Mouse (Mus musculus) brain, embryonic 18.5 days (tissue): ENCODE results near the gene Myod1.

ENCODE experiments used
- DNase-seq: peaks from one replicate; pipeline ENCODE4 v3.0.0-alpha.2; 2012; ENCODE audit warnings: low read depth, low spot score

Myod1 gene

DNA sequence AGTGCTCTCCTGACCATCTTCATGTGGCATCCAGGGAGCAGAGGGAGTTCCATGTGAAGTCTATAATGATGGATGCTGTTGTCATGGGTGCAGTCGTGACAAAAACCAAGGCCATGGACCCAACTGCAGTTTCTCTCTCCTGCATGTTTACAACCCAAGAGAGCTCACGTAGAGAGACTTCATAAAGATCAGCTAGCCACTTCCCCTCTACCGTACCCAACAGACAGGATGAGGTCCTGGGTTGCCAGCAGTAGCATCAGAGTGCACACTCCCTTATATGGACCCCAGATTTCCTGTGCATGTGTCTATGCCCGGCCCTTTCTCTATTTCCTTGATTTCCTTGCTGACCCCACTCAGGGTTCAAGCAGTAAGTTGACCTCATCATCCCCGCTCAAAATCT lies 15.4 kb downstream of the Myod1 start:
- no peak for DNase-seq

DNA sequence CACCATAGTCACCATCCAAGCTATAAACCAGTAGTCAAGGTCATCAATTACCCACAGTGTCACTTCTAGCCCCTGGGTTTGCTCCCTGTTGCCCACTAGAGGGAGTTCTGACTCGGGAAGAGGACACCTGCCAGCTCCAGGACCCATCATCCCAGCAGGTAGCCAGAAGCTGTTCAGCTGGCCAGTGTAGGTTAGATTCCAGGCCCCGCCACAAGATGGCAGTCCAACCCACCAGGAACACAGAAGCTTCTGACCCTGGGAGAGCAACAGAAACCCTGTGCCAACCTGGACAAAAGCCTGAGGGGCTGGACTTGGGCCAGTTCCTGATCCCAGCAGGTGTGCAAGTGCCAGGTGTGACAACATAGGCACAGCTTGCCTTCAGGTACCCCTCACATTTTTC lies 16.8 kb downstream of the Myod1 start:
- DNase-seq = no peak

DNA sequence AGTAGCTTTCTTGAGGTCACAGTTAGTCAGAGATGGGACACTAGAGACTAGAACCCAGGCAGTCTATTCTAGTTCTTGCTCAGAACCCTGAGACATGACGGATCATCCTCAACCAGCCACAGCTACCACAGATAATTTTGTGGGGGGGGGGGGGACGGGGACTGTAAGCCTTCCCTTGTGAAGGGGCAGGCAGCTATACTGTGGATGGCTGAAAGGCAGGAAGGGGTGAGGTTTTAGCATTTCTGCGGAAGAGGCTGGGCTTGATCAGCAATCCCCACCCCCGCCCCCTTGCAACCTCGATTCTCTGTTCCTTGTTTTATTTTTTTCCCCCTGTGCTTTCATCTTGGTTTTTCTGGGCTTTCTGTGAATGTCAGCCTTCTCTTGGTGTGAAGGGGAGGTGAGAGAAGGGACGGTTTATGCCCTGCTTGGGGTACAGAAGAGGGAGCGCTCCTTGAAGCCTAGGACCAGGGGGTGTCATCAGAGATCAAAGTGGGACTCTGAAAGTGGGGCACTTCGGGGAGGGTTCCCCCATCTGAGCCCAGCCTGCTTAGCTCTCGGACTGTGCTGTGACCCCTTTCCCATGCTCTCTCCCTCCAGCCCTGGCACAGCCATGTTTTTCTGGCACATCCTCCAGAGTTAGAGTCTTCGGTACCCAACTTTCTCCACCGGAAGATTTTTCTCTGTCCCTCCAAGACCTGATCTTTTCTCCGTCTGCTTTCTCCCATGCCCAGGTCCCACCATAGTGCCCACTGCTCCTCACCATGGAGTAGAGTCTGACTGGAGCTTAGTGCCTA lies 17.6 kb downstream of the Myod1 start:
- no peak for DNase-seq

DNA sequence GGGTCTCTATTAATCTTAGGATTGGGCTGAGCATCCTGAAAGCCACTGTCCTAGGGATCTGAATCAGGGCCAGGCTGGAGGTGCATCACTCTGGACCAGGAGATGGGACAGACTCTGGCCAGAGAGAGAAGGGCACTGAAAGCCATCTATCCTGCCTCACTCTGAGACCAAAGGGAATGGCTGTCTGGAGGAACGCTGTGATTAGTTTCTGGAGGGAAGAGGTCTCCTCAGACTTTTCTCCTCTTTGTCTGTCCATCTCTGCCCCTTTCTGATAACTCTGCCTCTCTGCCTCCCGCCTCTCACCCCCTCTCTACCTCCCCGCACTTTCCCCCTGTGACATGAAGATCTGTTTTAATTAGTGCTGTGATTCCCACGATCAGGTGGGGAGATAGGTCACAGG lies 18.7 kb downstream of the Myod1 start:
- DNase-seq = no peak

DNA sequence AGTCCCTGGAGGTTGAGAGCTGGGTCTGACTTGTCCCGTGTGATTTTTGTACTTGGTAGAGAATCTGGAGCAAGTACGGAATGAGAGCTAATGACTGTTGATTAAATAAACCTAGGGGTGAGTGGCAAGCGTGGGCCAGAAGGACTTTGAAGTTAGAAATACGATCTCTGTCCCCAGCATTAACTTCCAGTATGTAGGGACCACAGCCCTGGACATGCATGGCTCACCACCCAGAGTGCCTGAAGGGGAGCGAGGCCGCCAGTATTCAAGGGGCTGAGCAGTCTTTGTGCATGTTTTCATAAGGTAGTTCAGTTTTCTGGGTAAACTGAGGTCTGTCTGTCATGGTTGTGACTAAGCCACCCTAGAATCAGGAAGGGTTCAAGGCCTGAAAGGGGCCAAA lies 19.3 kb downstream of the Myod1 start:
- no peak for DNase-seq

DNA sequence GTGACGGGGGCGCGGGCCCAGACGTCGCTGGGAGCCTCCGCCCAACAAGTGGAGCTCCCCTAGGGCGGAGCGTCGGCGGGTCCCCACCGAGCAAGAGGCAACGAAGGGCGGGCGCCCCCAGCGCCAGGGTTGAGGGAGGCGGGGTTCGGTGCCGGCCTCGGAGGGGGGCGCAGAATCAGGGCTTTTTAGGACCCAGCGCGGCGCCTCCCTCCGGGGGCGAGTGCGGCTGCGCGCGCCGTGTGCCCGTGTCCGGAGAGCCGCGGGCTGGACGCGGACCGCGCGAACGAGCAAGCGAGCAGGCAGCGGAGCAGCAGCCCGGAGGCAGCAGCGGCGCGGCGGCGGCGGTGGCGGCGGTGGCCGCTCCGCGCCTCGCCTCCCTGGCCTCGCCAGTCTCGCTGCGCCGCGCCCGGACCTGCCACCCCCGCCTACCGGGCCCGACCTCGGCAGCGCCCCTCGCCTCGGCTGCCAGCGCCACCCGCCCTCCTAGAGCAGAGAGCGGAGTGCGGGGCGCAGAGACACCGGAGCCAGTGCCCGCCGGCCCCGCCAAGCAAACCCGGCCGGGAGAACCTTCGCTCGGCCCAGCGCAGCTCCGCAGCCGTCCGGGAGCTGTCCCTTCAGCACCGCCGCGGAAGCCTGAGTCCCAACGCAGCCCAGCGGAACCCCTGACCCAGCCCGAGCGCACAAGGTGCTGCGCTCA lies 20.1 kb downstream of the Myod1 start, which contains the start of gene Kcnc1:
TSS of gene Kcnc1 (plus strand) at position 267 of the 697 bp plus-strand sequence.
- DNase-seq = no peak

DNA sequence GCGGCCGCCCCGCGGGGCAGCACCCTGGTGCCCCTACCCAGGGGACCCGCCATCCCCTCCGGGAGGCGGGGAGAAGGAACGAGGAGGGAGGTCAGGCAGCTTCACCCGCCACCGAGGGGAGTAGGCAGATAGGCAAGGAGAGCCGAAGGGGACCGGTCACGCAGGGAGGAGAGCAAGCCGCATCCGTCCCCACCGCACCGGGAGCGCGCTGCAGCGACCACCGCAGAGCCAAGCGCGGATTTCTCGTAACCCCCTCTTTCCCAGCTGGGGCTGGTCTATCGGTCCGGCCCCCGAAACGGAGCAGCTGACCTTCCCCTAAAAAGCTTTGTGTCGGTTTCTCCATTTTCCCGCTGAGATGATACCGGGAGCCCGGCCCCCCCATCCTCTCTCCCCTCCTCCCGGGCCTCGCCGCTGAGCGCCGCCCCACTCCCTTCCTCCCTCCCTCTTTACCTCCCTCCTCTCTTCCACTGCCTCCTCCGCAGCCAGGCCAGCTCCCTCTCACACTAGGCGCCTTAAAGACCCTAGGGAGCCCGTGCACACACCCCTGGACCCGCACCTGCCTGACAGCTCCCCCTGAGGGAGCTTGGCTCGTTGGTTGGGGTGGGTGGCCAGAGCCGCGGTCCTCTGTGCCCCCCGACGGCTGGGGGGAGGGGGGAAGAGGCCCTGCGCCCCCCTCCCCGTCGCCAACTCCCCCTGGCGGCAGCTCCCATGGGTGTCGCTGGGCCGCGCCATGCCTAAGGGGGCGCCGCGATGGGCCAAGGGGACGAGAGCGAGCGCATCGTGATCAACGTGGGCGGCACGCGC lies 20.9 kb downstream of the Myod1 start:
- DNase-seq = no peak

DNA sequence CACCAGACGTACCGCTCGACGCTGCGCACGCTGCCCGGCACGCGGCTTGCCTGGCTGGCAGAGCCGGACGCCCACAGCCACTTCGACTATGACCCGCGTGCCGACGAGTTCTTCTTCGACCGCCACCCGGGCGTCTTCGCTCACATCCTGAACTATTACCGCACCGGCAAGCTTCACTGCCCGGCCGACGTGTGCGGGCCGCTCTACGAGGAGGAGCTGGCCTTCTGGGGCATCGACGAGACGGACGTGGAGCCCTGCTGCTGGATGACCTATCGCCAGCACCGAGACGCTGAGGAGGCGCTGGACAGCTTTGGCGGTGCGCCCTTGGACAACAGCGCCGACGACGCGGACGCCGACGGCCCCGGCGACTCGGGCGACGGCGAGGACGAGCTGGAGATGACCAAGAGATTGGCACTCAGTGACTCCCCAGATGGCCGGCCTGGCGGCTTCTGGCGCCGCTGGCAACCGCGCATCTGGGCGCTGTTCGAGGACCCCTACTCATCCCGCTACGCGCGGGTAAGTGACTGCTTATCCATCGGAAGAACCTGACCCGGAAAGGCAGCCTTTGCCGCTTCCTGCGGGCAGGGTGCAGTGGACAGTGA lies 21.6 kb downstream of the Myod1 start:
- DNase-seq = no peak

DNA sequence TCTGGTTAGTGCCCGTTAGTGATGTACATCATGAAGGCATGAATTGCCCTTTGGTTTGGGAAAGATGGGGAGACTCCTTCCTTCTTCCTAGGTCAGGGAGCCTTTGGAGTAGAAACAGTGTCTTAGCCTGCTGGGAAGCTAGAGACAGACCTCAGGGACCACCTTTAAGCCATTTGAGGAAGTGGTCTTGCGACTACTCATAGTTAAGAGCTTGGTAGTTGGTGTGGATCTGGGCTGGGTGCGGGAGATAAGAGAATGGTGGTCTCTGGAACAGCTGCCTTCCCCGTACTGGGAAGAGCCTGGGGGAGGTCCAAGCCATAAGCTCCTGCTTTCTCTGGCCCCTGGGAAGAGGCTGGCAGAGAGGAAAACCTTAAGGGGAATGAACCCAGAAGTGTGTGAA lies 22.3 kb downstream of the Myod1 start:
- no peak for DNase-seq

DNA sequence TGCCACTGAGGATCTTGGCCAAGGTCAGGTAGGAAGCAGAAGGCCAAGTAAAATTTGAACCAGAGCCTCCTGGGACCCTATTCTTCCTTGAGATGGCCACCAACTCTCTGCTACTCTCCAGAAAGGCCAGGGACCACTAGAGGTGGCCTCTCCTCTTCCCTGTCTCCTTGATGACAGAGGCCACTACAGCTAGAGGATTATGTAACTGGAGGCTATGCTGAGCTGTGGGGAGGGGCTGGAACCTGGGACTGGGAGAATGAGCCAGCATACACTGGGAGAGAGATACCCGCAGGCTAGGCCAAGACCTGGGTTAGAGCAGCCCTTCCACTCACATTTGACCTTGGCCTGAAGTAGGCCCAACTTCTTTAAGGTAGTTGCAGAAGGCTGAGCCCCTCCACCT lies 23.4 kb downstream of the Myod1 start:
- DNase-seq = no peak

DNA sequence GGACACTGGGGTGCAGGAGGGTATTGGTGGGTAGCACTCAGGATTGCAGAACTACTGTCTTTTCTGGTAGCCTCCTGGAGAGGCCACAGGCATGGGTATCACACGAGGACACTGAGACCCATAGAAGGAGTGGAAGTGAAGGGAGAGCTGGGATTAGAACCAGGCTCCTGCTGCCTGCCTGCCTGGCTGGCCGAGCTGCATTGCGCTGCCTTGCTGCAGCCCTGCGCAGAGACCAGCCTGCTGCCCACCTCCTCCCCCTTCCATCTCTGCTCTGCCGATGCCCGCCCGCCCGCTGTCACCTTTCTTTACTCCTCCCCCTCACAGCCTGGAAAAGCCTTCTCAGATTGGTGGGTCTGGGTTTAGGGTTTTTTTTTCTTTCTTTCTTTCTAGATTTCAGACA lies 24.1 kb downstream of the Myod1 start:
- DNase-seq = no peak

DNA sequence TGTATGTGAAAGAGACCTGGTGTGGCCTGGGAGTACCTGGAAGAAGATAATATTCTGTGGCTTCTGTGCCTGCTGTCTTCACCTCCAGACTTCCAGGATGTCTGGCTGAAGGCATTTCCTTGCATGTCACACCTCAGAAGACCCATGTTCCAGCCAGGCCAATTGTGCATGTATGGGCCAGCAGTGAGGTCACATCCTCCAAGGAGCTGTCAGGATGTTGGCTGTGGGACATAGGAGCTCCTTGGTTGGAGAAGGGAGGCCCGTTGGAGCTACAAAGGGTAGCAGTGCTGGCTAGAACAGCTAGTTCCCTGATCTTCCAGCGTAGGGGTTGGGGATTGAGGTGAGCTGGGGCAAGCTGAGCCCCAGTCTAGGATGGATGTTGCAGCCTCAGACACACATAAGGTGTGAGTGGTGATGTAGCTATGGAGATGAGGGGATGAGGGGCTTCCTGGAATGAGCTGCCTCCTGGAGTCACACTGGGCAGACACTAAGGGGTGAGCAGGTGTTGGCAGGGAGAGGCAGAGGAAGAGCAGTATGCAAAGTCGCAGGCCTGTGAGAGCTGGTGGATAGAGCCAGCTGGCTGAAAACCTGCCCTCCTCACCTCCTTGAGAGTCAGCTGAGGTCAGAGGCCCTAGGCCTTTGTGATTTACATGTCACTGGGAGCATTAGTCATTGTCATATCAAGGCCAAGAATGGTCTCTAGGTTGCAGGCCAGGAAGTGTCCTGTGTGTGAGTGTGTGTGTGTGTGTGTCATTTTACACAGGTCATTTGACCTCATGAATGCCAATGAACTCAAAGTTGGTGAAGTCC lies 25.3 kb downstream of the Myod1 start:
- DNase-seq = no peak

DNA sequence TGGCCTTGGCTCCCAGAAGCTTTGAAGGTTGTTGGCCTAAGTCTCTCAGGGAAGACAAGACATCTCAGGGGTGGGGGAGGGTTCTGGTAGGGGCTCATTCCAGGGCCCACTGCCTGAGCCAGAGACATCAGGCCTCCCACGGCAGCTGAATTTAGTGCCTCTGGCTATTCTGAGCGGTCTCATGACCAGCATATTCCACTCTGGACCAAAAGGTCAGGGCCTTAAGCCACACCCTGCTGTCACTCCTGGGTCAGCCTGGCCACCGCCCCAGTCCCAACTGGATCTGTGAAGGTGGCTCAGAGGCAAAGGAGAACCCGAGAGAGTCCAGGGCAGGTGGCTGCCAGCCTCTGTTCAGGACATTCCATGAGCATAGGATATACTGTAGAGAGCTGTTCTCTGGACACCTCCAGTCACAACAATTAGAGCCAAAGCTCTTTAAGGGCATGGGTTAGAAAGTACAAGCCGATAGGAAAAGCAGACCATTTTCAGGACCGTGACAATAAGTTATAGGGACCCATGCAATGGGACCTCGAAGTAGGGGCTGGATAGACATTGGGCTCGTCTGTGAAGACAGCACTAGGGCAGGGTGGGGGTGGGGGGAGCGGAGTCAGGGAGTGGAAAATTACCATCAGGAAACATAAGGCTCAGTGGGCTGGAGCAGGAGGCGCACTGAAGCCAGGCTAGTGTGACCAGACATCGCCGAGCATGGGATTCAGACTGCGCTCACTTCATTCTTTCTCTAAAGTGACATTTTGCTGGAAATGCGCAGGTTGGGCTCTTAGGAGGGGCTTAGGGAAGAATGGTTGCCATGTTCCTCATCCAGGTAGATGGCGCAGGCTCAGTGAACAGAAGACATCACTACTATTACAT lies 27.6 kb downstream of the Myod1 start:
- DNase-seq = no peak

DNA sequence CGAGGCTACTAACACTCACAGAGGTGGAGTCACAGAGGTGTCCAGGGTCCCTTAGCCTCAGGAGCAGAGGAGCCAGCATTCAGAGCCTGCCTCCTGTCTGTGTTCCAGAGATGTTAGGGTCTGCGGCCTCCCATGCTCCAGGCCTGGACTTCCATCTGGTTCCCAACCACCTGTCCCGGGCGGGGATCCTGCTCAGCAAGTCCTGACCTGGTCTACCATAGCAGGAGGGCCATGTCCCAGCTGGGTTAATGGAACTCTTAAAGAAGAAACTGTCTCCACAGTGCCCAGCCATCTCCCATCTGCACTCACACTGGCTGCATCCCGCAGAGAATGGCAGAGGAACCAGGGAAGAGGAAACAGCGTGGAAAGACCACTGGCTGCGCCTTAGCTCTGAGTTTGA lies 28.5 kb downstream of the Myod1 start:
- no peak for DNase-seq

DNA sequence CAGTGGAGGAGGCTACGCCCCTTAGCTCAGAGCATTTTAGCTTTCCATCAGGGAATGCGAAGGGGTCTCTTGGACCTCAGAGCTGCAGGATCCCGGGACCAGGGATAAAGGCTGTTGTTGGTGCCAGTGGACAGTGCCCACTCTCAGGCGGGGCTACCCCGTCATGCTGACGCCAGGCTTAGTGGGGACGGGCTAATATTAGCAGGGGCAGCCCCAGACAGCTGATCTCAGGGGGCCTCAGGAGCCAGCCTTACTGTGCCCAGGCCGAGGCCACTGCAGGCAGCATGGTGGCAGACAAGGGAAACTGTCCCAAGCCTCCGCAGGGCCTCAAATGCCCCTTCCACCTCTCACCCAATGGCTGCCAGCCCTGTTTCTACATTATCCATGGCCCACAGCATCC lies 32.3 kb downstream of the Myod1 start:
- DNase-seq = no peak

DNA sequence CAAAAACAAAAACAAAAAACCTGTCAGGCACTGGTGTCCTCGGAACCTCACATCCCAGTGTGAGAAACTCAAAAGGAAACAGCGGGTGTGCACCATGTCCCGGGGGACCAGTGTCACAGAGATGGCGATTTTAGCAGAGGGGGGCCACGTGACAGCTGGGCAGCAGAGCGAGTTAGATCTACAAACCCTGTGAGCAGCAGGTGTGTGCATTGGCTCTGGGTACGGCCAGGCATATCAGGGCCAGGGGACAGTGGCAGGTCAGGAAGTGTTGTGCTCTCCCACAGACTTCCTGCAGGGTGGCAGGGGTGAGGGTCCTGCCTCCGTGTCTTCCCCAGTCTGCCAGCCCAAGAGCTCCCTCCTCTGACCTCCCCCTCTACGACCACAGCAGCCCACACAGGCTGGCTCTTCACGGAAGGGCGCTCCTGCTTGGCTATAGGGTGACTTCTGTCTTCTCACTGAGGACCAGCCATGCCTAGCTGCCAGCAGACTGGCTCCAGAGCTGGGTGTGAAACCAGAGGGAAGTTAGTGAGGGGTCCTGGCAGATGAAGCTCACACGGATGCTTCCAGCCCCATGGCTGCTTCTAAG lies 33.0 kb downstream of the Myod1 start:
- no peak for DNase-seq

DNA sequence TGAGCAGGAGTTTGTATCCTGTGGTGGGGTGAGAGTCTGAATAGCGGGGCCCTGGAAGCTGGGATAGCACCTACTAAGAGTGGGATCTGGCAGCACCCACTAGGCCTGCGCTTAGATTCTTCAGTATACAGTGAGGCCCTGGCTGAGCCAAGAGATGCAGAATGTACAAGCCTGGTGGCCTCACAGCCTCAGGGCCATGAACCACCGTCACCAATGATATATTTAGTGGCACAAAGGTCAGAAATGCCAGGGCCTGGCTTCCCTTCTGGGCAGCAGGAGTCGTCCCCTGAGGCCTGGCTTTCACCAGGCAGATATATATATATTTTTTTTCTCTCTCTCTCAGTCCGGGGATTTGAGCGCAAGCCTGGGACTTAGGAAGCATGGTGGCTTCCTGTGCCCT lies 34.5 kb downstream of the Myod1 start:
- DNase-seq = no peak

DNA sequence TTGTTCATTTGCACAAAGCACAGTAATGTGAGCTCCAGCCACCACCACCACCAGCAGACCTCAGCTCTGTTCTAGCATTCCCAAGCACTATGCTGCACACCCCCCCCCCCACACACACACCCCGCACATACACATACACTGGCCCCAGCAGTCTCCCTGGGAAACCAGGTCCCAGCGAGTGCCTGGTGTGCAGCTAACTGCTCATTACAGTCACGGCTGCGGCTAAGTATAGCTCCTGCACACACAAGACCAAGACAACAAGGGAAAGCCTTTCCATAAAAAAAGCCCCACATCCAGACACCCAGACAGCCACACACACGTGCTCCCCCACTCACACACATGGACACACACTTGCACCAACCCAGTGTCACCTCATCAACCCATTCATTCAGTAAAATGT lies 36.5 kb downstream of the Myod1 start:
- no peak for DNase-seq

DNA sequence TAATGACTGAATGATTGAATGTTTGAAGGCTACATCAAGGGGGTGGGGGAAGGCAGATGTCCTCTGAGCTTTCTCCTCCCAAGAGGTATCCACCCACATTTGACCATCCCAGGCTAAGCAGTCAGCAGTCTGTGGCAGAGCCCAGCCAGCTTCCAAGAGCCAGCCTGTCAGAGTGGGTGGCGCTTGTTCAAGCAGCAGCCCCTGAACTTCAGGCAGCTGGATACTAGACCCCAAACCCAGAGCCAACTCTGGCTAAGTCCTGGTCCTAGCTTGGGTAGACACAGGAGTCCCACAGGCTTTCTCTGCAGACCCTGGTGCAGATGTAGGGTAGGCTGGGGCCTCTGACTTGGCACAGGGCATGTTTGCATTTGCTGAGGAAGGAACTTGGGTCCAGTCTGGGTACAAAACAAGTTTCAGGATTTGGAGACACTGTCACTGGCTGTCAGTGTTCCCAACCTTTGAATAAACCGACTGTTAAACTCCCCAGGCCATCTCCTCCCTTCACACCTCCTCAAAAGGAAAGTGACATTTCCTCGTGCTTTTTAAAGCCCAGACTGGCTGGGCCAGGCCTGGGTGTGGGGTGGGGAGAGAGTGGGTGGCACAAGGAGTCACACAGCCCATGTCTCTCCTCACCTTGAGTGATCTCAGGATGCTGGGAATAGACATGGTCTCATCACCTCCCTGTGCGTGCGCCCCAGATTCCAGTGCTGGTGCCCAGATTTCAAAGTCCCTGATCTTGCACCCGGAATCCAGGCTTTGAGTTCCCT lies 37.9 kb downstream of the Myod1 start:
- DNase-seq = no peak
